Mouse (Mus musculus): ENCODE measurements at regions not wholly inside any gene's neighbourhood (a gene's known extent, or its start where the extent isn't known, plus 50 kb on each side); places are given as distances from the start of the nearest gene placed in this dataset.

GRCm38 (mm10) chr6:51172331-51172791 is 260.1 kb upstream of the Nfe2l3 start:
- DNase-seq, result no peak

- no peak for DNase-seq
Measured at GRCm38 (mm10) chr6:51172856-51173619, 259.4 kb upstream of the Nfe2l3 start.

GRCm38 (mm10) chr6:51173620-51174442 is 258.6 kb upstream of the Nfe2l3 start:
- DNase-seq, result no peak

GRCm38 (mm10) chr6:51174443-51175021 is 257.9 kb upstream of the Nfe2l3 start:
- no peak for DNase-seq

- DNase-seq, result no peak
Measured at GRCm38 (mm10) chr6:51175616-51176590, 256.6 kb upstream of the Nfe2l3 start.

- DNase-seq, result no peak
Measured at GRCm38 (mm10) chr6:51176791-51177433, 255.6 kb upstream of the Nfe2l3 start.

GRCm38 (mm10) chr6:51177701-51178060 is 254.8 kb upstream of the Nfe2l3 start:
- no peak for DNase-seq

GRCm38 (mm10) chr6:51178061-51178791 is 254.2 kb upstream of the Nfe2l3 start:
- no peak for DNase-seq

GRCm38 (mm10) chr6:51178799-51179398 is 253.6 kb upstream of the Nfe2l3 start:
- DNase-seq, result no peak

- DNase-seq, result no peak
Measured at GRCm38 (mm10) chr6:51179741-51180537, 252.5 kb upstream of the Nfe2l3 start.

GRCm38 (mm10) chr6:51180881-51181875 is 251.3 kb upstream of the Nfe2l3 start:
- no peak for DNase-seq

GRCm38 (mm10) chr6:51181905-51182304 is 250.6 kb upstream of the Nfe2l3 start:
- DNase-seq, result no peak

GRCm38 (mm10) chr6:51182771-51183284 is 249.6 kb upstream of the Nfe2l3 start:
- DNase-seq, result no peak

- DNase-seq, result no peak
Measured at GRCm38 (mm10) chr6:51183576-51184420, 248.7 kb upstream of the Nfe2l3 start.

GRCm38 (mm10) chr6:51184500-51184899 is 248.0 kb upstream of the Nfe2l3 start:
- no peak for DNase-seq

- DNase-seq, result no peak
Measured at GRCm38 (mm10) chr6:51185201-51185600, 247.3 kb upstream of the Nfe2l3 start.

GRCm38 (mm10) chr6:51189173-51189572 is 243.3 kb upstream of the Nfe2l3 start:
- no peak for DNase-seq

All from cerebellum, adult 11-12 months (tissue).